Mouse (Mus musculus) thymus, adult 2 months (tissue): Measurements from ENCODE around the gene Usp33.

Experiments used
- CTCF ChIP-seq: fragments of 200-500 bp; IDR thresholded peaks from 2 replicates; pipeline ENCODE4 v1.5.1; 2012; ENCODE audit warnings: mild to moderate bottlenecking, control low read depth, low read length, moderate library complexity, borderline replicate concordance; ENCODE audit not compliant: control insufficient read depth, poor library complexity, insufficient read depth; ENCODE audit errors: extremely low read depth
- POLR2A ChIP-seq: fragments of 200-500 bp; IDR thresholded peaks from 2 replicates; pipeline ENCODE4 v1.6.1; 2012; ENCODE audit warnings: mild to moderate bottlenecking, low read length, control low read depth, moderate library complexity; ENCODE audit not compliant: control insufficient read depth, poor library complexity, insufficient read depth; ENCODE audit errors: extremely low read depth

DNA sequence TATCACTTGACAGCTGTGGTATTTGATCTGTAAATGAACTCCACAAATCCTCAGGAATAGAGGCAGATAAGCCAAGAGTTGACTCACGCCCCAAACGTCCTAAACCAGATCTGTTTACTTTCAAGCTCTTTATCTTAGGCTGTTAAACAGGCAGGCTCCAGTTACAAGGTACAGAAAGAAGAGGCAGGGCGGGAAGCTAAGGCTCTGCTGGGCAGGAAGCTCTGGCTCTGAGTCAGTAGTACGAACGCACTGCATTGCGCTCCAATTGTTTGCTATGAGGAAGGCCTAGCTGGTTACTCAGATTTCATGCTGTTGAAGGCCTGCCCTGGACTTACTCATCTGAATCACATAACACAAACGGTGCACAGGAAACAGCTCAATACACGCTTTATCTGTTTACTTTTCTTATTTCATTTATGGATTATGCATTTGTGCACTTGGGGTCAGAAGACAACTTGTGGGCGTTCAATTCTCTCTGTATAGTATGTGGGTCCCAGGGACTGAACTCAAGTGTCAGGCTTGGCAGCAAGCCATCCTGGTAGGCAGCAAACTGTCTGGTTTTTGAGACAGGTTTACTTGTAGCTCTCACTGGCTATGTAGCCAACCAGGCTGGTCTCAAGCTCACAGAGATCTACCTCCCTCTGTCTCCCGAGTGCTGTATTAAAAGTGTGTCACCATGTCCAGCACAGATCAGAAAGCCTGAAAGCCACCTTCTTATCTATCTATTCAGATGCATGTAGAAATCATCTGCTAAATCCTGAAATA lies 37.6 kb upstream of the Usp33 start:
- TF ChIP-seq POLR2A (no peak), CTCF (no peak)
